Mouse (Mus musculus) lung, postnatal 25 days (tissue): ENCODE measurements around the gene Lsr.
A peak's percentile ranks its signal among the peaks of the same experiment; 100 is the strongest.
"Not testable (repeated sequence)": the region's sequence is repeated elsewhere in the genome, so short reads cannot be mapped to it uniquely, and the experiment has no call there.

Source experiments
- DNase-seq: peaks from one replicate; pipeline ENCODE4 v3.0.0; 2022; ENCODE audit warnings: low spot score

The Lsr gene

DNA sequence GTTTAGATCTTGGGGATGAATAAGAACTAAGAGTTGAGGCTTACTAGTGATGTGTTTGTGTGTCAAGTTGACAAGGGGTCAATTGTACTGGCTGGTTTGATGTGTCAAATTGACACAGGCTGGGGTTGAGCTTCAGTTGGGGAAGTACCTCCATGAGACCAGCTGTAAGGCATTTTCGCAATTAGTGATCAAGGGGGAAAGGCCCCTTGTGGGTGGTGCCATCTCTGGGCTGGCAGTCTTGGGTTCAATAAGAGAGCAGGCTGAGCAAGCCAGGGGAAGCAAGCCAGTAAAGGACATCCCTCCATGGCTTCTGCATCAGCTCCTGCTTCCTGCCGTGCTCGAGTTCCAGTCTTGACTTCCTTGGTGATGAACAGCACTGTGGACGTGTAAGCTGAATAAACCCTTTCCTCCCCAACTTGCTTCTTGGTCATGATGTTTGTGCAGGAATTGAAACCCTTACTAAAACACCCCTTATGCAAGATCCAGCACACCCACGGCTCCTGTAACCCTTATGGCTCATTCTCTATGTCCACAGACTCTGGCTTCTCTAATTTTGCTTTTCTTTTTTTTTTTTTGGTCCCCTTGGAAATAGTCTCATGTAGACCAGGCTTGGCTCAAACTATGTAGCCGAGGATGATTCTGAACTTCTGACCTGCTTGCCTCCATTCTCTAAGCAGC, 37.7 kb downstream of the Lsr start:
- peak; percentile 25 for DNase-seq

DNA sequence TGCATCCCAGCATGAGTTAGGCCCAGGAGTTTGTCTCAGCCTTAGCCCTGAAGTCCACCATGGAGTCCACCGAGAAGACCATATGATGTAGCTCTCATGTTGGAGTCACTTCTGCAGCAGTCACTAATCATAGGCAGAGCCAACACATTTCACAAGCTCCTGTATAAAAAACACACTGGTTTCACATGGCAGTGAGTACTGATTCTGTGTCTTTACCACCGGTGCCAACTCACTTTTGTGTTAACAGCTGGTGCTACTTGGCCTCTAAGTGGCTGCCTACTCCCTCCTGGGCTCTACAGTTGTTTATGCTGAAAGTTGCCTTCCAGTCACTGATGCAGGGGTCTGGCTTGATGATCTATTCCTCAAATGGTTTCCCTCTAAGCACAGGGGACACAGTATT, 48.7 kb downstream of the Lsr start, which contains the start of gene Hamp2:
Gene Hamp2 (minus strand): TSS at position 101 of the 400 bp plus-strand sequence.
- not testable (repeated sequence) for DNase-seq

DNA sequence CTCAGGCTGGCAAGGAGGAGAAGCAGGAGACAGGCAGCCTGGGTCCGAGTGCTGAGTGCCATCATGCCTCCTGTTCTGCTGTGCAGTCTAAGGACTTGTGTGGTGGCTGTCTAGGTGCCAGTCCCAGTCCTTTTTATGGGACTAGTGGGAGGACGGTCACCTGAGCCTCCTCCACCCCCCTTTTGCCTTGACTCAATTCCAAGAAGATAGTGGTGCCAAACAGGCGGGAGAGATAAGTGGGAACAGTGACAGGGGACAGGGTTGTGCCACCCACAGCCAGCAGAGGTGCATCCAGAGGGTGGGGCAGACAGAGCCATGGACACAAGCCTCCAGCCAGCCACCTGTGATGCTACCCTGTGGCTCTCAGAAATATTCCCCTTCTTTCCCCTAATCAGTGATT, 49.2 kb downstream of the Lsr start:
- DNase-seq: no peak

DNA sequence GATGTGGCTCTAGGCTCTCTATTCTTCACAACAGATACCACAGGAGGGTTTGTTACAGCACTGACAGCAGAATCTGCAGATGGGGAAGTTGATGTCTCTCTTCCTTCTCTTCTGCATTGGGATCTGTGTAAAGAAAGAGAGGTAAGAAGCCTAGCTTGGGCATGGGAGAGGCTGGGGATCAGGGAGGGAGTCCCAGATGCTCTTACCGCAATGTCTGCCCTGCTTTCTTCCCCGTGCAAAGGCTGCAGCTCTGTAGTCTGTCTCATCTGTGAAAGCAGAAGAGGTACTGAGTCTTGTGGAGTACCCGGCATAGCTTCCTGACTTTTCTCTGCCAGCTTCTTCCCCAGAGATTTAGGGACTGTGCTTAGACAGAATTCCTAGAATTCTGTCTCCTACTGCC, 50.8 kb downstream of the Lsr start:
- not testable (repeated sequence) for DNase-seq

DNA sequence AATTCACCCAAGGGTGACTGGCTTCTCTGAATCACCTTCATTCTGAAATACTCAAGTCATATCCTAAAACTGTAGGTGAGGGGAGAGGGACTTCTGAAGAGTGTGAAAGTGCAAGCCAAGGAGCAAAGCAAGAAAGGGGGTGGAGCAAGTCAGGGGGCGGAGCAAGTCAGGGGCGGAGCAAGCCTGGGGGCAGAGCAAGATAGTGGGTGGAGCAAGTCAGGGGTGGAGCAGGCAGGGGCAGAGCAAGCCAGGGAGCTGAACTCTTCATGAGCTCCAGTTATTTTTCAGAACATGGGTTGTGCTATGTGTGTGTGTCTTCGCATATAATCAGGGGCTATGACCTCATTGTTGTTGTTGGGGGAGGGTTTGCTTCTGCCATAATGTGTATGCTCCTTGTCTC, 53.0 kb downstream of the Lsr start:
- DNase-seq: no peak

DNA sequence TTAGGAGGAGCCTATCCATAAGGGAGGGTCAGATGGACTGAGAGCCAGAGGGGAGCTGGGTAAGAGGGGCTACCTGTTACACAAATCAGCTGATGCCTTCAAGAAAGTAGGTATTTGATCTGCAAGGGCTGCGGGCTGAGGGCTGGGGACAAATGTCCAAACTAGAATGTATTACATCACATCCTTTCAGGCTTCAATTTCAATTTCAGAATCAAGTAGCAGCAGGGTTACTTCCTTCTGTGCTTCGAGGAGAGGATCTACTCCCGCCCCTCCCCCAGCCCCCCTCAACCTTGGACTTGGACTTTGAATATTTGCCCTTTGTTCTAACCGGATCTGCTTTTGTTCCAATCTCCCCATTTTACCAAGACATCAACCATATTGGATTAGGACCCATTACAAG, 56.0 kb downstream of the Lsr start:
- DNase-seq: no peak

DNA sequence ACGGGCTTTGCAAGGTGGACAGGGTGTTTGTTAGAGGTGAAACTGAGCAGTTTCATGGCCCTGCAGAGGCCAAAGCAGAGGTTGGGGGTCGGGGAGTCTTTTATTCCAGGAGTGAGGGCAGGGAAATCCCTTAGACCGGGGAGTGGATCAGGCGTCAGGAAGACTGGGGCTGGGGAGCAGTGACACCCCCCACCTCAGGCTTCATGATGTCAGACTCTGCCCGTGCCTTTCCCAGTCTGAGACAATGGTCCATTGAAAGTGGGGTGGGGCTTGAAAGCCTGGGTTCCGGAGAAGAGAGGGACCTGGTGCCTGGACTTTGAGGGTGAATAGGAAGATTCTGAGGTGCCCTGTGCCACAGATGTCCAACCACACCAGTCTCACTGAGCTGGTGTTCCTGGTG, 56.6 kb downstream of the Lsr start:
- DNase-seq: no peak

DNA sequence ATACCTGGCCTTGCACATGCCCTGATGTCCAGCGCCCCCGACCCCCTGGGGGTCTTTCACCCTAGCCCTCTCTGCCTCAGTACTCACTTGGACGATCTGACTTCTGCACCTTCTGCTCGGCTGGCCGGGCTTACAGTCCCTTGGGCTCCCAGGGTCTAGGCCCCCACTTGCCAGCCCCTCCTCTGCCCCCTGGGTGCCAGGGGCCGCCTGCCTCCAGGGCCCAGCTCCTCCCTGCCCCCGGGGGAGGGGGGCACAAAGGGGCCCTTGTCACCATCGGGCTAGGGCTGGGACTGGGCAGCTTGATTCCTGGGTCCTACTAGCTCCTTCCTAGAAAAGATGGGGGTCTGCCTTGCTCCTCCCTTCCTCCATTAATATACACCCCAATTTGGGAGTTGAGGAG, 58.5 kb downstream of the Lsr start, which contains the start of gene Mag:
Gene Mag (minus strand): TSS at position 142 of the 400 bp plus-strand sequence.
- DNase-seq: no peak

DNA sequence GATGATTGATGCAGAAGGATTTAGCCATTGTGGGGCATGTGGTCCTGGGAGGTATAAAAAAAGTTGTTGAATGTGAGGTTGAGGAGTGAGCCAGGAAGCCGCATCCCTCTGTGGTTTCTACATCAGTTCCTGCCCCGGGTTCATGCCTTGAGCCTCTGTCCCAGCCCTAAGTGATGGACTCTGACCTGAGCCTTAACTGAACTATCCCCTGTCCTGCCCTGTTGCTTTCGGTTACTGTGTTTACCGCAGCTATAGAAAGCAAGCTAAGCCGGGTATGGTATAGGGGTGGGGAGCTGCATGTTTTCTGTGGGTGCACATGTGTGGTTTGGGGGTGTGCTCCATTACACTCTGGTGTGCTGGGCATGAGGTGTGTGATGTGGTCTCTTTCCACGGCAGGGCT, 63.5 kb downstream of the Lsr start:
- no peak for DNase-seq

DNA sequence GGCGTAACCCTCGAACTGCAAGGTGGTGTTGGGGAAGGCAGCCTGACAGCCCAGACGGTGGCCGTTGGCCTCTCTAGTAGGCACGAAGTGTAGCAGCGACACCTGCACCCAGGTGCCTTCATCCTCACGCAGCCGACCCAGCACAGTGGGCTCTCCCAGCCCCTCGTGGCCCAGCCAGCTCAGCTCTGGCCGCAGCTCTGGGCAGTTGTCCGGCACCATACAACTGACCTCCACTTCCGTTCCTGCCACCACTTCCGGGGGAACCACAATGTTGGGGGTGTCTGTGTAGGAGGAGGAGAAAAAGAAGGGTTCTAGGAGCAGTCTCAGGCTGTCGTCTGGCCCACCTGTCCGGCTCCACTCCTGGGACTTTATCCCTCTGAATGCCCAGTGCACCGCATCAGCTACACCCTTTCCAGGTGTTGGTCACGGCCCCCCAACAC, 64.3 kb downstream of the Lsr start:
- no peak for DNase-seq

DNA sequence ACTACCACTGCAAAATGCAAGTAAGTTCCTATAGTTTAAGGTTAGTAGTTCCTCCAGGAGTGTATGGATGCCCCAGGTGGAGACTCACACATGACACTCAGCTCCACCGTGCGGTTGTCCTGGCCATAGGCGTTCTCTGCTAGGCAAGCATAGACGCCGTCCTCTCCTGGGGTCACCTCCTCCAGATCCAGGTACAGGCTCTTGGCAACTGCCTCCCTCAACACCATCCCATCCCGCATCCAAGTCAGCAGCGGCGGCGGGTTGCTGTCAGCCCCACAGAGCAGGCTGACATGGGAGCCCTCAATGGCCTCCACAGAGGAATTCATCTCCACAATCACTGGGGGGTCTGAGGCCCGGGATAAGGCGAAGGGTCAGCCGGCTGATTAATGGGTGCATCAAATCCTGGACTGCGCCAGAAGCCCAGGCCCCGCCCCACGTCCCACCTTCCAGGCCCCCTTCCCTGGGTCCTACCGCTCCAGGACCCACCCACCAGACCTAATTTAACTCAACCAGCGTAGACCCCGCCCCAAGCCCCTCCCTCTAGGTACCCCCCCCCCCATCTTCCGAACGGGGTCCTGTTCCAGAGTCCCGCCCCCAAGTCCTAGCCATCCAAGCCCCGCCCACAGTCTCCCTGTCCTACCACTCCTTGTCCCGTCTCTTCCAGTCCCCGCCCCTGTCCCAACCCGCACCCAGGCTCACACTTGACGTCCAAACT, 64.8 kb downstream of the Lsr start:
- peak; percentile 43 for DNase-seq
